Mouse (Mus musculus) spleen, postnatal 10 days (tissue): Measurements from ENCODE around the gene Fam207a.
A peak's percentile ranks its signal among the peaks of the same experiment; 100 is the strongest.

Experiments
- DNase-seq, 2 experiments: peaks; one replicate each; pipeline ENCODE4 v3.0.0; 2021 to 2022; ENCODE audit warnings: low spot score in 2 of 2

Gene Fam207a

GRCm38 (mm10) chr10:77502967-77503922 lies 12.3 kb downstream of the Fam207a start:
- DNase-seq, result no peak

GRCm38 (mm10) chr10:77500636-77501035 lies 14.9 kb downstream of the Fam207a start:
- DNase-seq, result no peak

- DNase-seq, result no peak
Measured at GRCm38 (mm10) chr10:77498254-77498653, 17.3 kb downstream of the Fam207a start.

GRCm38 (mm10) chr10:77497185-77497584 lies 18.4 kb downstream of the Fam207a start:
- no peak for DNase-seq

- DNase-seq, result no peak
Measured at GRCm38 (mm10) chr10:77492885-77493284, 22.7 kb downstream of the Fam207a start.

- no peak for DNase-seq
Measured at GRCm38 (mm10) chr10:77491585-77491984, 24.0 kb downstream of the Fam207a start.

GRCm38 (mm10) chr10:77488168-77488567 lies 27.4 kb downstream of the Fam207a start:
- DNase-seq, result no peak

- no peak for DNase-seq
Measured at GRCm38 (mm10) chr10:77485786-77486185, 29.8 kb downstream of the Fam207a start.

- DNase-seq, result peak in 1 of 2 experiments; percentile 36
Measured at GRCm38 (mm10) chr10:77484205-77484935, 31.2 kb downstream of the Fam207a start.

GRCm38 (mm10) chr10:77481814-77482213 lies 33.8 kb downstream of the Fam207a start:
- no peak for DNase-seq

- DNase-seq, result no peak
Measured at GRCm38 (mm10) chr10:77479972-77480371, 35.6 kb downstream of the Fam207a start.

GRCm38 (mm10) chr10:77476907-77477306 lies 38.7 kb downstream of the Fam207a start:
- no peak for DNase-seq

- no peak for DNase-seq
Measured at GRCm38 (mm10) chr10:77472188-77472587, 43.4 kb downstream of the Fam207a start.

- DNase-seq, result no peak
Measured at GRCm38 (mm10) chr10:77471512-77471911, 44.1 kb downstream of the Fam207a start.

- no peak for DNase-seq
Measured at GRCm38 (mm10) chr10:77470763-77471162, 44.8 kb downstream of the Fam207a start.

- DNase-seq, result no peak
Measured at GRCm38 (mm10) chr10:77468675-77469074, 46.9 kb downstream of the Fam207a start.

GRCm38 (mm10) chr10:77467407-77467806 lies 48.2 kb downstream of the Fam207a start:
- no peak for DNase-seq

- DNase-seq, result no peak
Measured at GRCm38 (mm10) chr10:77465902-77466301, 49.7 kb downstream of the Fam207a start.

GRCm38 (mm10) chr10:77464181-77464936 lies 51.2 kb downstream of the Fam207a start:
- peak in 1 of 2 experiments; percentile 42 for DNase-seq

- no peak for DNase-seq
Measured at GRCm38 (mm10) chr10:77461161-77461560, 54.4 kb downstream of the Fam207a start.

GRCm38 (mm10) chr10:77457701-77458100 lies 57.9 kb downstream of the Fam207a start:
- no peak for DNase-seq

- no peak for DNase-seq
Measured at GRCm38 (mm10) chr10:77456507-77456906, 59.1 kb downstream of the Fam207a start.
